Mouse (Mus musculus): Measurements from ENCODE around the gene Itm2b.

GRCm38 (mm10) chr14:73374315-73374890 lies 10.7 kb downstream of the Itm2b start:
- TF ChIP-seq EP300 (IDR thresholded peaks at IDR 0.05) (no peak), CTCF (IDR thresholded peaks at IDR 0.05) (no peak)
